Mouse (Mus musculus): Measurements from ENCODE around the gene Sestd1. TPM values are rescaled to one million over a fixed set of nuclear protein-coding genes. Genes with fewer than 3 reads are reported as not detected.

Gene Sestd1
- polyA plus RNA-seq, 1 experiment = 11.3 TPM

DNA sequence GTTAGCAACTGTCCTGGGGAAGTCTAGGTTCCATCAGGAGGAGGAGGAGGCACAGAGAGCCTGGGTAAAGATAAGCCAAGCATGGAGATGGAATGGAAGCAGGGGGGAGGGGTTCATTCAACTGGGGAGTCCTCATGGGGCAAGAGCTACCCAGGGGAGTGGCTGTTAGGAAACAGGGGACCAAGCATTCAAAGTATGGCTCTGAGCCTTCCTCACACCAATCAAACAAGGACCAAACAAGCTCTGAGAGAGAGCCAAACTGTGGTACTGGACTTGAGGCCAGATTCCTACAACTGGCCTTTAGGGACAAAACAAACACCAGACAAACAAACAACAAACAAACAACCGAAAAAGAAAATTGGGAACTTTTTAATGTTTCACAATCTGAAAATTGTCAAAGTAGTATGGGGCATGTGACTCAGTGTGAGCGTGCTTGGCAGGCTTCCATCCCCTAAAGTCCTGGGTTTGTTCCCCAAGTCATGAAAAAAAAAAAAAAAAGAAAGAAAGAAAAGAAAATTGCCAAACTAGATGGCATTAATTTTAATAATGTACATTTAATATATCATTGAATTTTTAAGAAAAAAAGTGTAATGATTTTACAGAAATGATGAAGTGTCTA lies 4.0 kb upstream of the Sestd1 start:
- Histone ChIP-seq H3K27me3 (ENCODE audit: control insufficient read depth, insufficient read depth, insufficient read length) (no peaks in the 10 kb centered on the region), H3K79me2 (ENCODE audit: control insufficient read depth, insufficient read depth) (peaks cover 5% of the 10 kb centered on the region), H3ac (ENCODE audit: control insufficient read depth, insufficient read length) (no peak overlapping the region), H3K4me2 (ENCODE audit: low read depth) (peak overlapping the region; percentile 19), H3K36me3 (ENCODE audit: control insufficient read depth, insufficient read depth) (no peaks in the 10 kb centered on the region), H3K4me3 (no peak overlapping the region)
- TF ChIP-seq TCF3 (IDR thresholded peaks at IDR 0.05; ENCODE audit: insufficient read length, low read depth) (no peak), E2F4 (IDR thresholded peaks at IDR 0.05; ENCODE audit: insufficient read depth) (no peak), POLR2AphosphoS2 (IDR thresholded peaks at IDR 0.05; ENCODE audit: insufficient read length, low read depth) (no peak), CEBPB (IDR thresholded peaks at IDR 0.05; ENCODE audit: insufficient read depth, poor library complexity, severe bottlenecking) (0 out of 2 replicates have a peak, but pooled peaks have one; percentile 20), USF1 (IDR thresholded peaks at IDR 0.05; ENCODE audit: low read depth) (peak; percentile 76), SRF (IDR thresholded peaks at IDR 0.05; ENCODE audit: control insufficient read depth, insufficient read length, low read depth) (no peak), MYOD1 (IDR thresholded peaks at IDR 0.05; ENCODE audit: control insufficient read depth in 1 of 3, insufficient read length in 2 of 3, low read depth in 2 of 3) (no peak), MAX (IDR thresholded peaks at IDR 0.05; ENCODE audit: low read depth) (no peak), MYOG (IDR thresholded peaks at IDR 0.05; ENCODE audit: control insufficient read depth in 1 of 3, insufficient read depth in 1 of 3, insufficient read length in 2 of 3, low read depth in 2 of 3) (no peak), REST (IDR thresholded peaks at IDR 0.05; ENCODE audit: insufficient read depth, insufficient read length) (no peak), TCF12 (IDR thresholded peaks at IDR 0.05; ENCODE audit: insufficient read depth, poor library complexity, severe bottlenecking) (no peak), POLR2A (IDR thresholded peaks at IDR 0.05; ENCODE audit: insufficient read length, low read depth) (no peak)

GRCm38 (mm10) chr2:77279861-77280511 lies 406 bp downstream of the Sestd1 start:
- Histone ChIP-seq H3K79me2 (ENCODE audit: control insufficient read depth, insufficient read depth) (peaks cover 49% of the 10 kb centered on the region), H3K36me3 (ENCODE audit: control insufficient read depth, insufficient read depth) (no peaks in the 10 kb centered on the region), H3K4me3 (peak overlapping the region; percentile 34), H3K4me2 (ENCODE audit: low read depth) (peak overlapping the region; percentile 75), H3ac (ENCODE audit: control insufficient read depth, insufficient read length) (peak overlapping the region; percentile 29), H3K27me3 (ENCODE audit: control insufficient read depth, insufficient read depth, insufficient read length) (no peaks in the 10 kb centered on the region)
- no peak for TF ChIP-seq REST (IDR thresholded peaks at IDR 0.05; ENCODE audit: insufficient read depth, insufficient read length)
- TF ChIP-seq POLR2AphosphoS2 (IDR thresholded peaks at IDR 0.05; ENCODE audit: insufficient read length, low read depth) = no peak
- TF ChIP-seq USF1 (IDR thresholded peaks at IDR 0.05; ENCODE audit: low read depth) = no peak
- TF ChIP-seq SRF (IDR thresholded peaks at IDR 0.05; ENCODE audit: control insufficient read depth, insufficient read length, low read depth) = no peak
- no peak for TF ChIP-seq E2F4 (IDR thresholded peaks at IDR 0.05; ENCODE audit: insufficient read depth)
- TF ChIP-seq MYOD1 (IDR thresholded peaks at IDR 0.05; ENCODE audit: control insufficient read depth in 1 of 3, insufficient read length in 2 of 3, low read depth in 2 of 3) = no peak
- TF ChIP-seq TCF12 (IDR thresholded peaks at IDR 0.05; ENCODE audit: insufficient read depth, poor library complexity, severe bottlenecking) = no peak
- no peak for TF ChIP-seq TCF3 (IDR thresholded peaks at IDR 0.05; ENCODE audit: insufficient read length, low read depth)
- TF ChIP-seq MYOG (IDR thresholded peaks at IDR 0.05; ENCODE audit: control insufficient read depth in 1 of 3, insufficient read depth in 1 of 3, insufficient read length in 2 of 3, low read depth in 2 of 3) = no peak
- no peak for TF ChIP-seq MAX (IDR thresholded peaks at IDR 0.05; ENCODE audit: low read depth)
- TF ChIP-seq CEBPB (IDR thresholded peaks at IDR 0.05; ENCODE audit: insufficient read depth, poor library complexity, severe bottlenecking) = no peak
- TF ChIP-seq POLR2A (IDR thresholded peaks at IDR 0.05; ENCODE audit: insufficient read length, low read depth) = no peak

GRCm38 (mm10) chr2:77277272-77277671 lies 3.1 kb downstream of the Sestd1 start:
- H3K79me2 ChIP-seq (ENCODE audit: control insufficient read depth, insufficient read depth) = peaks cover 74% of the 10 kb centered on the region
- no peak overlapping the region for H3K4me2 ChIP-seq (ENCODE audit: low read depth)
- H3K27me3 ChIP-seq (ENCODE audit: control insufficient read depth, insufficient read depth, insufficient read length) = no peaks in the 10 kb centered on the region
- TF ChIP-seq REST (IDR thresholded peaks at IDR 0.05; ENCODE audit: insufficient read depth, insufficient read length) = no peak
- no peak for TF ChIP-seq TCF3 (IDR thresholded peaks at IDR 0.05; ENCODE audit: insufficient read length, low read depth)
- no peak for TF ChIP-seq CEBPB (IDR thresholded peaks at IDR 0.05; ENCODE audit: insufficient read depth, poor library complexity, severe bottlenecking)
- TF ChIP-seq TCF12 (IDR thresholded peaks at IDR 0.05; ENCODE audit: insufficient read depth, poor library complexity, severe bottlenecking) = no peak
- no peak for TF ChIP-seq SRF (IDR thresholded peaks at IDR 0.05; ENCODE audit: control insufficient read depth, insufficient read length, low read depth)
- TF ChIP-seq E2F4 (IDR thresholded peaks at IDR 0.05; ENCODE audit: insufficient read depth) = no peak
- no peak for TF ChIP-seq POLR2A (IDR thresholded peaks at IDR 0.05; ENCODE audit: insufficient read length, low read depth)
- no peak for TF ChIP-seq MAX (IDR thresholded peaks at IDR 0.05; ENCODE audit: low read depth)
- TF ChIP-seq MYOD1 (IDR thresholded peaks at IDR 0.05; ENCODE audit: control insufficient read depth in 1 of 3, insufficient read length in 2 of 3, low read depth in 2 of 3) = no peak
- no peak overlapping the region for H3ac ChIP-seq (ENCODE audit: control insufficient read depth, insufficient read length)
- H3K4me3 ChIP-seq = no peak overlapping the region
- no peaks in the 10 kb centered on the region for H3K36me3 ChIP-seq (ENCODE audit: control insufficient read depth, insufficient read depth)

DNA sequence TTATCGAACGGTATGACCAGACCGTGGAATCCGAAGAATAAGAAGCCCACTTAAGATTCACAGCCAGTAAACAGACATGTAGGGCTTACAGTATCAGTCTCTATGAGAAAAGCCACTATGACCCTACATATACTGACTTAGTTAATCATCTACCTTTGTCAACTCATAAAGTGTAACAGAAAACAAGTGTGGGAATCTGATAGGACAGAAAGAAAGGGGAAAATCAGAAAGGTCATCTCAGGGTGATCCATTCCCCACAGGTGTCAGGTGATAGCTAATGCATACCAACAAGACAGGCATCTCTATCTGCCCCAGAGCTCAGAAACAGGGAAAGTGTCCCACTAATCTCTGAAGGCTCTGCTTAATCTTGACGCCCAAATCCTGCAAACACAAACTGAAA lies 4.5 kb downstream of the Sestd1 start:
- H3K4me3 ChIP-seq = no peak overlapping the region
- TF ChIP-seq POLR2A (IDR thresholded peaks at IDR 0.05; ENCODE audit: insufficient read length, low read depth) (no peak), REST (IDR thresholded peaks at IDR 0.05; ENCODE audit: insufficient read depth, insufficient read length) (no peak), CEBPB (IDR thresholded peaks at IDR 0.05; ENCODE audit: insufficient read depth, poor library complexity, severe bottlenecking) (no peak), TCF12 (IDR thresholded peaks at IDR 0.05; ENCODE audit: insufficient read depth, poor library complexity, severe bottlenecking) (no peak)
- H3K79me2 ChIP-seq (ENCODE audit: control insufficient read depth, insufficient read depth) = peaks cover 87% of the 10 kb centered on the region
- H3K36me3 ChIP-seq (ENCODE audit: control insufficient read depth, insufficient read depth) = no peaks in the 10 kb centered on the region
- no peak overlapping the region for H3K4me2 ChIP-seq (ENCODE audit: low read depth)
- H3ac ChIP-seq (ENCODE audit: control insufficient read depth, insufficient read length) = no peak overlapping the region
- H3K27me3 ChIP-seq (ENCODE audit: control insufficient read depth, insufficient read depth, insufficient read length) = no peaks in the 10 kb centered on the region

All from myocyte (in vitro differentiated cells).